Mouse (Mus musculus) activated CD4-positive, CD25-positive, alpha-beta regulatory T cell, adult 4 months (primary cell): ENCODE data around the gene Golt1a. TPM values are rescaled to one million over a fixed set of nuclear protein-coding genes. Genes with fewer than 3 reads are reported as not detected.

Experiments
- polyA plus RNA-seq, 2 experiments: library from polyadenylated mRNA; unstranded; fragments of 100-300 nt; shearing (Covaris generic); gene quantifications; one replicate each; pipeline ENCODE4 v1.2.1; 2017

The Golt1a gene
- polyA plus RNA-seq, 2 experiments from 2014 or later, result not detected

Other genes starting within 250 kb of the Golt1a start
- gene Ppp1r15b, start 178.7 kb upstream of the Golt1a start, polyA plus RNA-seq, result 10 to 100 TPM; 21.7 to 22.4 TPM
- gene Plekha6, start 145.6 kb upstream of the Golt1a start, polyA plus RNA-seq, result under 1 TPM in 1 of 2 experiments, not detected in 1; 0.06 TPM
- not detected for gene Kiss1, start 12.1 kb downstream of the Golt1a start, polyA plus RNA-seq
- not detected for gene Ren1, start 40.7 kb downstream of the Golt1a start, polyA plus RNA-seq
- gene Etnk2, start 53.8 kb downstream of the Golt1a start, polyA plus RNA-seq, result under 1 TPM in 1 of 2 experiments, not detected in 1; 0.20 TPM
- gene Sox13, start 114.6 kb downstream of the Golt1a start, polyA plus RNA-seq, result not detected